Mouse (Mus musculus) MEL (cell line): ENCODE measurements around the gene Aatf. TPM values are rescaled to one million over a fixed set of nuclear protein-coding genes. Genes with fewer than 3 reads are reported as not detected.

Experiments
- DNase-seq: peaks from one replicate; pipeline ENCODE4 v3.0.0; 2011; ENCODE audit warnings: low read depth, low spot score
- H3K27ac ChIP-seq: 2 replicates; pipeline ENCODE4 v1.5.1; 2012; ENCODE audit warnings: low read depth, mild to moderate bottlenecking, control low read depth, low read length, moderate library complexity; ENCODE audit not compliant: control insufficient read depth
- H3K27me3 ChIP-seq, 2 experiments: fragments of 150-350 bp in 1 of 2; sonication (generic) in 1 of 2; 2 replicates each; pipeline ENCODE4 v1.6.1; 2012; ENCODE audit warnings: low read length in 2 of 2, mild to moderate bottlenecking in 2 of 2, improper control_type of control experiment in 1 of 2, moderate library complexity in 1 of 2; ENCODE audit not compliant: insufficient read depth in 2 of 2, control insufficient read depth in 1 of 2
- H3K36me3 ChIP-seq, 2 experiments: 2 replicates each; pipeline ENCODE4 v1.6.1; 2012 to 2014; ENCODE audit warnings: low read length in 2 of 2, improper control_type of control experiment in 1 of 2, inconsistent platforms in 1 of 2, mild to moderate bottlenecking in 1 of 2; ENCODE audit not compliant: insufficient read depth in 2 of 2, control insufficient read depth in 1 of 2
- H3K4me1 ChIP-seq, 2 experiments: fragments of 150-350 bp in 1 of 2; sonication (generic) in 1 of 2; 2 replicates each; pipeline ENCODE4 v1.6.1; 2012; ENCODE audit warnings: low read length in 2 of 2, improper control_type of control experiment in 1 of 2, mild to moderate bottlenecking in 1 of 2; ENCODE audit not compliant: insufficient read depth in 2 of 2, control insufficient read depth in 1 of 2
- H3K4me3 ChIP-seq, 2 experiments: fragments of 150-350 bp in 1 of 2; sonication (generic) in 1 of 2; 2 replicates each; pipeline ENCODE4 v1.5.1; 2012; ENCODE audit warnings: low read depth in 2 of 2, low read length in 2 of 2, mild to moderate bottlenecking in 2 of 2, moderate library complexity in 2 of 2, control low read depth in 1 of 2, improper control_type of control experiment in 1 of 2; ENCODE audit not compliant: control insufficient read depth in 1 of 2, insufficient read depth in 1 of 2
- H3K79me2 ChIP-seq: 2 replicates; pipeline ENCODE4 v1.6.1; 2012; ENCODE audit warnings: mild to moderate bottlenecking, low read length, moderate library complexity; ENCODE audit not compliant: control insufficient read depth, poor library complexity, insufficient read depth
- H3K9ac ChIP-seq: 2 replicates; pipeline ENCODE4 v1.6.1; 2012; ENCODE audit warnings: low read depth, mild to moderate bottlenecking, control low read depth, low read length, moderate library complexity; ENCODE audit not compliant: control insufficient read depth, poor library complexity, severe bottlenecking
- H3K9me3 ChIP-seq: fragments of 150-350 bp; sonication (generic); replicated peaks from 2 replicates; pipeline ENCODE4 v1.6.1; 2012; ENCODE audit warnings: mild to moderate bottlenecking, low read length, improper control_type of control experiment, moderate library complexity; ENCODE audit not compliant: insufficient read depth
- CHD2 ChIP-seq: IDR thresholded peaks from 2 replicates; pipeline ENCODE4 v1.6.1; 2011; ENCODE audit warnings: low read length, improper control_type of control experiment
- CTCF ChIP-seq, 3 experiments: IDR thresholded peaks in 2 of 3; conservative IDR thresholded peaks in 1 of 3; 2 replicates each; pipeline ENCODE4 v1.5.1; 2011 to 2012; ENCODE audit warnings: low read length in 3 of 3, low read depth in 2 of 3, mild to moderate bottlenecking in 2 of 3, improper control_type of control experiment in 1 of 3, inconsistent platforms in 1 of 3, mixed read lengths in 1 of 3, moderate library complexity in 1 of 3; ENCODE audit not compliant: control insufficient read depth in 1 of 3, insufficient read depth in 1 of 3, poor library complexity in 1 of 3, severe bottlenecking in 1 of 3
- ELF1 ChIP-seq: IDR thresholded peaks from 2 replicates; pipeline ENCODE4 v1.6.1; 2014; ENCODE audit warnings: low read depth, mild to moderate bottlenecking, inconsistent platforms, low read length, improper control_type of control experiment, moderate library complexity
- GATA1 ChIP-seq: IDR thresholded peaks from 2 replicates; pipeline ENCODE4 v1.6.1; 2011; ENCODE audit warnings: low read depth, low read length, improper control_type of control experiment
- HCFC1 ChIP-seq: IDR thresholded peaks from 2 replicates; pipeline ENCODE4 v1.6.1; 2012; ENCODE audit warnings: low read depth, mild to moderate bottlenecking, inconsistent platforms, low read length, improper control_type of control experiment, moderate library complexity
- KAT2A ChIP-seq: conservative IDR thresholded peaks from 2 replicates; pipeline ENCODE4 v1.6.1; 2012; ENCODE audit warnings: low read depth, low read length, improper control_type of control experiment, inconsistent platforms
- MAFK ChIP-seq: IDR thresholded peaks from 2 replicates; pipeline ENCODE4 v1.6.1; 2011; ENCODE audit warnings: low read depth, mild to moderate bottlenecking, low read length, improper control_type of control experiment, borderline replicate concordance
- MAX ChIP-seq: IDR thresholded peaks from 2 replicates; pipeline ENCODE4 v1.6.1; 2011; ENCODE audit warnings: low read length, improper control_type of control experiment
- MAZ ChIP-seq: IDR thresholded peaks from 2 replicates; pipeline ENCODE4 v1.6.1; 2012; ENCODE audit warnings: low read depth, mild to moderate bottlenecking, inconsistent platforms, low read length, improper control_type of control experiment
- MEF2A ChIP-seq: IDR thresholded peaks from 2 replicates; pipeline ENCODE4 v1.6.1; 2014; ENCODE audit warnings: low read depth, mild to moderate bottlenecking, inconsistent platforms, low read length, improper control_type of control experiment; ENCODE audit not compliant: poor library complexity, insufficient replicate concordance, severe bottlenecking; ENCODE audit errors: extremely low read depth
- MYB ChIP-seq: IDR thresholded peaks from 2 replicates; pipeline ENCODE4 v1.6.1; 2011; ENCODE audit warnings: mild to moderate bottlenecking, low read depth, low read length, improper control_type of control experiment
- MYC ChIP-seq: IDR thresholded peaks from 2 replicates; pipeline ENCODE4 v1.6.1; 2011; ENCODE audit warnings: low read depth, mild to moderate bottlenecking, low read length, improper control_type of control experiment, moderate library complexity
- NELFE ChIP-seq: IDR thresholded peaks from 2 replicates; pipeline ENCODE4 v1.6.1; 2011; ENCODE audit warnings: low read depth, low read length, improper control_type of control experiment
- NRF1 ChIP-seq: IDR thresholded peaks from 2 replicates; pipeline ENCODE4 v1.6.1; 2014; ENCODE audit warnings: low read depth, mild to moderate bottlenecking, inconsistent platforms, low read length, improper control_type of control experiment, moderate library complexity; ENCODE audit not compliant: poor library complexity, insufficient read depth, severe bottlenecking
- POLR2A ChIP-seq, 2 experiments: IDR thresholded peaks; 2 replicates each; pipeline ENCODE4 v1.6.1; 2011 to 2012; ENCODE audit warnings: low read length in 2 of 2, mild to moderate bottlenecking in 2 of 2, control low read depth in 1 of 2, improper control_type of control experiment in 1 of 2, low read depth in 1 of 2, moderate library complexity in 1 of 2; ENCODE audit not compliant: control insufficient read depth in 1 of 2, insufficient read depth in 1 of 2, poor library complexity in 1 of 2
- POLR2AphosphoS2 ChIP-seq: IDR thresholded peaks from 2 replicates; pipeline ENCODE4 v1.6.1; 2011; ENCODE audit warnings: low read length, improper control_type of control experiment
- RAD21 ChIP-seq: IDR thresholded peaks from 2 replicates; pipeline ENCODE4 v1.6.1; 2011; ENCODE audit warnings: mild to moderate bottlenecking, low read depth, low read length, improper control_type of control experiment
- RCOR1 ChIP-seq: IDR thresholded peaks from 2 replicates; pipeline ENCODE4 v1.6.1; 2012; ENCODE audit warnings: low read depth, mild to moderate bottlenecking, inconsistent platforms, low read length, improper control_type of control experiment
- SIN3A ChIP-seq: IDR thresholded peaks from 2 replicates; pipeline ENCODE4 v1.6.1; 2012; ENCODE audit warnings: low read length, improper control_type of control experiment, inconsistent platforms
- TBP ChIP-seq: IDR thresholded peaks from 2 replicates; pipeline ENCODE4 v1.8.0; 2011; ENCODE audit warnings: low read depth, low read length, improper control_type of control experiment
- TCF12 ChIP-seq: IDR thresholded peaks from 2 replicates; pipeline ENCODE4 v1.6.1; 2014; ENCODE audit warnings: low read depth, mild to moderate bottlenecking, inconsistent platforms, low read length, improper control_type of control experiment, moderate library complexity
- UBTF ChIP-seq: IDR thresholded peaks from 2 replicates; pipeline ENCODE4 v1.6.1; 2012; ENCODE audit warnings: low read depth, mild to moderate bottlenecking, inconsistent platforms, low read length, improper control_type of control experiment, moderate library complexity, borderline replicate concordance; ENCODE audit not compliant: insufficient read depth
- ZC3H11A ChIP-seq: IDR thresholded peaks from 2 replicates; pipeline ENCODE4 v1.6.1; 2012; ENCODE audit warnings: low read depth, mild to moderate bottlenecking, inconsistent platforms, low read length, improper control_type of control experiment
- ZMIZ1 ChIP-seq: IDR thresholded peaks from 2 replicates; pipeline ENCODE4 v1.6.1; 2012; ENCODE audit warnings: low read depth, mild to moderate bottlenecking, inconsistent platforms, low read length, improper control_type of control experiment, moderate library complexity
- ZNF384 ChIP-seq: IDR thresholded peaks from 2 replicates; pipeline ENCODE4 v1.6.1; 2012; ENCODE audit warnings: low read depth, mild to moderate bottlenecking, inconsistent platforms, low read length, improper control_type of control experiment
- polyA plus RNA-seq, 2 experiments: library from polyadenylated mRNA; stranded (reverse) in 1 of 2; unstranded in 1 of 2; fragments of >175 nt in 1 of 2; fragments of >200 nt in 1 of 2; gene quantifications; 2 replicates each; pipeline versions ENCODE4 v1.2.1 to v1.2.4; 2012; ENCODE audit warnings: low replicate concordance in 2 of 2, low read depth in 1 of 2; ENCODE audit not compliant: insufficient read length in 2 of 2, insufficient read depth in 1 of 2, missing spikeins in 1 of 2
- total RNA-seq: library from RNA; depleted of rRNA; stranded (reverse); fragments of 300-350 nt; gene quantifications from 2 replicates; pipeline ENCODE4 v1.2.3, GENCODE M21; 2012

The Aatf gene
- total and polyA plus RNA-seq, 3 experiments = 187 to 243 TPM; not detected in 1

DNA sequence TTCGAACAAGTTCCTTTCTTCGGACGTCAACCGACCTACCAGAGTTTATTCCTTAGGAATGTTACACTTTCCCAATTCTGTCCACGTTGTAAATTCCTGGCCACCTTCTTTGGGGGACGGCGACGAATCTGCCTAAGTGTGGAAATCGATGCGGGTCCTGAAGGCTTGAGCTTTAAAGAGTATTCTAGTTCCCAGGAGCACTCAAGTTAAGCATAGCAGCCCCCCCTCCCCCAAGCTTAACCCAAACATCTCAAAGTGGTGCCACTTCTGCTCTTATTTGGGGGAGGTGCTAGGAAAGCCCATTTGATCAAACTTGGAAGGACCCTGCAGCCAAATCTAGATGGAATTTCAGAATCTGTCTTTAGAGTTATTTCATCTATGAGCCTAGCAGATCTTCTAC lies 13.1 kb upstream of the Aatf start:
- H3K9me3 ChIP-seq = no peaks in the 10 kb centered on the region
- H3K79me2 ChIP-seq = no peaks in the 10 kb centered on the region
- no peak for TF ChIP-seq ZNF384
- TF ChIP-seq RAD21 = no peak
- TF ChIP-seq RCOR1 = no peak
- no peak for TF ChIP-seq POLR2A (IDR thresholded peaks at IDR 0.05; ENCODE audit: control insufficient read depth in 1 of 2, insufficient read depth in 1 of 2, low read depth in 1 of 2, low read length in 2 of 2, poor library complexity in 1 of 2)
- TF ChIP-seq HCFC1 = no peak
- TF ChIP-seq KAT2A = no peak
- TF ChIP-seq MAZ = no peak
- no peak for TF ChIP-seq POLR2AphosphoS2
- TF ChIP-seq CTCF (IDR thresholded peaks at IDR 0.05 in 2 of 3, conservative IDR thresholded peaks at IDR 0.05 in 1 of 3; ENCODE audit: control insufficient read depth in 1 of 3, insufficient read depth in 1 of 3, low read depth in 2 of 3, low read length in 3 of 3, poor library complexity in 1 of 3, severe bottlenecking in 1 of 3) = no peak
- no peak for TF ChIP-seq MAFK
- TF ChIP-seq TBP = no peak
- TF ChIP-seq ELF1 = no peak
- TF ChIP-seq MYC = no peak
- no peak for TF ChIP-seq MEF2A
- no peak overlapping the region for H3K9ac ChIP-seq
- DNase-seq = no peak
- H3K4me1 ChIP-seq = no peaks in the 10 kb centered on the region
- no peaks in the 10 kb centered on the region for H3K36me3 ChIP-seq
- H3K4me3 ChIP-seq = no peak overlapping the region
- H3K27me3 ChIP-seq = peaks cover 9 to 16% of the 10 kb centered on the region in 2 experiments
- no peak overlapping the region for H3K27ac ChIP-seq

DNA sequence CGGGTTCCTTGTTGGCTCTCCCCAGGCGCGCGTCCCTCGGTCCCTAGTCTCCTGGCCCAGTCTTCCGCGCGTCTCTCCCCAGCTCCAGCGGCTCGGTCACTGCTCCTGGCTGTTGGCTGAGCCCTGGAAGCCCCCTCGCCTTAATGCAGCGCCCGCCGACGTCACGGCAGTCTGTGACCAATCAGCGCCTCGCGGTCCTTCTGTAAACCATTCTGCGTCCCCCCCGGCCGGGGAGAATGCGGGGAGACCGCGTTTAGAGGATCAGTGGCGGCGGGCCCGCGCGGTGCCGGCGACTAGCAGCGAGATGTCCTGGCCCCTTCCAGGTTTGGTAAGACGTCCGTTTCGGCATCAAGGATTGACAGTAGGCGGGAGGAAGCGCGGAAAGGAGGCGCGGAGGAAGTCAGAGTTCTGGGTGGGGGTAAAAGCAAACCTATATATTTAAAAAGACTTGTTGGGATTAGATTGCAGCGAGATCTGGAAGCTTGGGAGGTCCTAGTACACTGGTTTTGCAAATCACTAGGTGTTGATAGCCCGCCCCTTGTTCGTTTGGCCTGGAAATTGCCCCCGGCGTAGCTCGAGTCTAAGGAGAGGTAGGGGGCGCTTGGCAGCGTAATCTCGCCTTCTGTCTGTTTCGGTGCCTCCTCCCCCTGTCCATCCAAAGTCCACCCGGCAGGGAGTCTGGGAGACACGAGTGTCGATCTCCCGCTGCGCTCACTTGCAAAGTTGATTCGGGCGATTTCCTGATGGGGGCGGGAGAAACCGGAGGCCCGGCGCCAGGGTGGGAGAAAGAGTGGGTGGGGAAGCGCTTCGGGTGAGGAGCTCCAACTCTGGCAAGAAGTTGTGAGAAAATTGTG lies 12.3 kb upstream of the Aatf start, which contains the start of gene Lhx1:
Lhx1 (minus strand) TSS at position 115 of the 854 bp plus-strand sequence.
- no peaks in the 10 kb centered on the region for H3K79me2 ChIP-seq
- no peak within 1 kb of the TSS for H3K27ac ChIP-seq
- H3K9ac ChIP-seq = no peak within 1 kb of the TSS
- no peaks in the 10 kb centered on the region for H3K36me3 ChIP-seq
- H3K4me3 ChIP-seq = no peak within 1 kb of the TSS
- no peak for DNase-seq
- no peaks in the 10 kb centered on the region for H3K9me3 ChIP-seq
- peaks cover 5 to 13% of the 10 kb centered on the region in 2 experiments for H3K27me3 ChIP-seq
- TF ChIP-seq TBP = no peak
- no peak for TF ChIP-seq SIN3A
- TF ChIP-seq MYC = no peak
- no peak for TF ChIP-seq NRF1
- TF ChIP-seq MAZ = no peak
- no peak for TF ChIP-seq ZMIZ1
- no peak for TF ChIP-seq MYB
- no peak for TF ChIP-seq MAX
- TF ChIP-seq MEF2A = no peak
- TF ChIP-seq ZC3H11A = no peak
- no peak for TF ChIP-seq GATA1
- TF ChIP-seq NELFE = no peak
- no peak for TF ChIP-seq UBTF
- TF ChIP-seq CHD2 = no peak
- TF ChIP-seq TCF12 = no peak
- no peaks in the 10 kb centered on the region for H3K4me1 ChIP-seq
